9 mouse cellular contexts compared by ENCODE assay signal in genomic region chr13:73718225-73718624, GRCm38 (mm10). TPM values are rescaled to one million over a fixed set of nuclear protein-coding genes. Genes with fewer than 3 reads are reported as not detected.
DNase-seq lines count a peak whose midpoint lies in the region; ATAC-seq lines count a peak whose summit lies in the region.
"Had no signal": no experiment of that assay in that cellular context is flagged by ENCODE, and none has a peak within 500 bp of the region (broad histone marks: within the 10 kb centered on the region; RNA-seq: fewer than 3 reads in every experiment).

No protein-coding gene starts in this region.

- H3K9ac ChIP-seq in embryonic facial prominence, embryonic 11.5 days (replicated peaks; ENCODE audit: low read length): no peak overlapping the region

- no peak overlapping the region for H3K4me2 ChIP-seq in embryonic facial prominence, embryonic 11.5 days (ENCODE audit: low read depth, low read length)

- no peak for ATAC-seq in embryonic facial prominence, embryonic 11.5 days (replicated peaks; ENCODE audit: insufficient number of reproducible peaks, low FRiP score, low TSS enrichment, low read depth)

- no peaks in the 10 kb centered on the region for H3K27me3 ChIP-seq in embryonic facial prominence, embryonic 11.5 days (ENCODE audit: control insufficient read depth, insufficient read depth, low read length)

- H3K4me3 ChIP-seq in embryonic facial prominence, embryonic 11.5 days (ENCODE audit: low read depth, low read length): no peak overlapping the region
- H3K4me3 ChIP-seq: erythroblast, embryonic 14.5 days had no signal

- no peaks in the 10 kb centered on the region for H3K9me3 ChIP-seq in embryonic facial prominence, embryonic 11.5 days (replicated peaks; ENCODE audit: control insufficient read depth, low read length)

- no peaks in the 10 kb centered on the region for H3K4me1 ChIP-seq in embryonic facial prominence, embryonic 11.5 days (ENCODE audit: control insufficient read depth, insufficient read depth, low read length)

- H3K27ac ChIP-seq in embryonic facial prominence, embryonic 11.5 days (replicated peaks; ENCODE audit: low read depth, low read length): no peak overlapping the region

- intact Hi-C loops in heart, postnatal 14 days (cut with DNase I): loop anchor here (1.0 to 10.0 kb wide), 2 partner anchors 104 to 293 kb away; no protein-coding TSS in a partner anchor

- WGBS in embryonic facial prominence, embryonic 11.5 days: 6% methylated on average over 2 of the region's 2 CpGs
- WGBS in large intestine, adult 2 months: 0% methylated on average over 2 of the region's 2 CpGs

- DNase-seq in CD8-positive naive resting alpha-beta T cell, adult 2 months (ENCODE audit: low read depth in 2 of 2, low spot score in 2 of 2): peak; percentile 81 to 86
- DNase-seq in adrenal gland, postnatal 36 days: peak; percentile 81 to 82
- peak; percentile 95 for DNase-seq in embryonic facial prominence, embryonic 11.5 days (ENCODE audit: low spot score)
- peak; percentile 82 to 91 for DNase-seq in heart, postnatal 14 days
- peak; percentile 83 for DNase-seq in large intestine, adult 2 months (ENCODE audit: low read depth, low spot score)
- DNase-seq in lung, adult 18-20 months: peak; percentile 72 to 76
- peak; percentile 47 for DNase-seq in ovary, adult 18-20 months (ENCODE audit: low spot score)
- peak; percentile 94 for DNase-seq in thymus, postnatal 0 days (ENCODE audit: low spot score)

- no peaks in the 10 kb centered on the region for H3K36me3 ChIP-seq in embryonic facial prominence, embryonic 11.5 days (replicated peaks; ENCODE audit: control insufficient read depth, insufficient read depth, low read depth, low read length)

RNA-seq across cellular contexts. Expression of gene Slc6a19, which starts 13.6 kb away (rescaled TPM):
- under 1 TPM; 0.20 to 0.26 TPM for total RNA-seq in adrenal gland, postnatal 36 days (2021)
- 0.08 and 0.32 TPM in 2 replicates for polyA plus RNA-seq in embryonic facial prominence, embryonic 11.5 days (2014; fragmentation: Nextera tagmentation; extraction: Ambion mirVana)
- under 1 TPM in 1 of 2 experiments, not detected in 1; 0.12 TPM for total RNA-seq in heart, postnatal 14 days (2021)
- 278 and 763 TPM in 2 replicates for polyA plus RNA-seq in large intestine, adult 2 months (2012; rRNA removed)
- polyA plus RNA-seq in thymus, postnatal 0 days (2015; fragmentation: Nextera tagmentation; extraction: Ambion mirVana): 17.6 and 21.2 TPM in 2 replicates
- polyA plus RNA-seq: erythroblast, embryonic 14.5 days had no signal

RNA-seq across cellular contexts. Expression of gene Slc12a7, which starts 14.7 kb away (rescaled TPM):
- total RNA-seq in adrenal gland, postnatal 36 days (2021): 10 to 100 TPM; 35.8 to 36.6 TPM
- 39.6 TPM in 2 replicates for polyA plus RNA-seq in embryonic facial prominence, embryonic 11.5 days (2014; fragmentation: Nextera tagmentation; extraction: Ambion mirVana)
- total RNA-seq in heart, postnatal 14 days (2021): 100 to 1,000 TPM; 151 to 165 TPM
- polyA plus RNA-seq in large intestine, adult 2 months (2012; rRNA removed): 74.3 and 141 TPM in 2 replicates
- 27.7 and 33.8 TPM in 2 replicates for polyA plus RNA-seq in thymus, postnatal 0 days (2015; fragmentation: Nextera tagmentation; extraction: Ambion mirVana)

RNA-seq across cellular contexts. Expression of gene Slc6a18, which starts 40.4 kb away (rescaled TPM):
- total RNA-seq in adrenal gland, postnatal 36 days (2021): not detected
- polyA plus RNA-seq in embryonic facial prominence, embryonic 11.5 days (2014; fragmentation: Nextera tagmentation; extraction: Ambion mirVana): not detected in 2 replicates
- total RNA-seq in heart, postnatal 14 days (2021): not detected
- 0.85 and 1.9 TPM in 2 replicates for polyA plus RNA-seq in large intestine, adult 2 months (2012; rRNA removed)
- polyA plus RNA-seq in thymus, postnatal 0 days (2015; fragmentation: Nextera tagmentation; extraction: Ambion mirVana): 0.09 and 0.16 TPM in 2 replicates
- polyA plus RNA-seq: erythroblast, embryonic 14.5 days had no signal

Comparison
In these comparisons a context has a peak if more than half of its experiments do, and no peak if none do; other contexts are left out.
1. RNA of gene Slc6a19, which starts 13.6 kb away (polyA plus RNA-seq): 278 to 763 TPM in large intestine, adult 2 months and 17.6 to 21.2 TPM in thymus, postnatal 0 days; 0.08 to 0.32 TPM in embryonic facial prominence, embryonic 11.5 days; every median in the first group is over 10 times any median in the second.
2. Peak in every context shown above with its lines, with median percentiles within 50 percentile points of each other: DNase-seq.